Mouse (Mus musculus) kidney, adult 2 months (tissue): ENCODE results near the gene AC109138.7. TPM values are rescaled to one million over a fixed set of nuclear protein-coding genes. Genes with fewer than 3 reads are reported as not detected.

Experiments
- DNase-seq: peaks from one replicate; pipeline ENCODE4 v3.0.0; 2021
- H3K27ac ChIP-seq: fragments of 200-500 bp; 2 replicates; pipeline ENCODE4 v1.5.1; 2012; ENCODE audit warnings: low read depth, low read length, control low read depth, inconsistent platforms; ENCODE audit not compliant: insufficient read depth
- H3K27me3 ChIP-seq: fragments of 200-500 bp; replicated peaks from 2 replicates; pipeline ENCODE4 v1.6.1; 2012; ENCODE audit warnings: mild to moderate bottlenecking, moderate library complexity, low read length, inconsistent platforms; ENCODE audit not compliant: control insufficient read depth, insufficient read depth
- H3K36me3 ChIP-seq: fragments of 200-500 bp; 2 replicates; pipeline ENCODE4 v1.6.1; 2012; ENCODE audit warnings: mild to moderate bottlenecking, moderate library complexity, low read length, inconsistent platforms; ENCODE audit not compliant: control insufficient read depth, insufficient read depth
- H3K4me1 ChIP-seq: fragments of 200-500 bp; 2 replicates; pipeline ENCODE4 v1.6.1; 2011; ENCODE audit warnings: low read length; ENCODE audit not compliant: control insufficient read depth, insufficient read depth
- H3K4me3 ChIP-seq: fragments of 200-500 bp; 2 replicates; pipeline ENCODE4 v1.5.1; 2011; ENCODE audit warnings: mild to moderate bottlenecking, low read depth, low read length, control low read depth; ENCODE audit not compliant: insufficient read depth
- CTCF ChIP-seq: fragments of 200-500 bp; conservative IDR thresholded peaks from 2 replicates; pipeline ENCODE4 v1.5.1; 2011; ENCODE audit warnings: low read depth, mild to moderate bottlenecking, control low read depth, low read length, moderate library complexity, mixed read lengths; ENCODE audit not compliant: insufficient read depth, insufficient read length
- POLR2A ChIP-seq: fragments of 200-500 bp; IDR thresholded peaks from one replicate; pipeline ENCODE4 v1.6.1; 2011; ENCODE audit warnings: low read depth, low read length, control low read depth
- WGBS: fragments of 180-500 bp; shearing (Covaris S2); methylation state at CpG from one replicate; pipeline ENCODE4 v1.1.7; 2018; 5-methylcytosine and 5-hydroxymethylcytosine counted together
- polyA plus RNA-seq: library from polyadenylated mRNA; depleted of rRNA; stranded (reverse); fragments of >200 nt; gene quantifications from 2 replicates; pipeline ENCODE4 v1.2.3, GENCODE M21; 2012; rRNA removed

Gene AC109138.7
- polyA plus RNA-seq, 1 experiment, result 3.4 TPM

DNA sequence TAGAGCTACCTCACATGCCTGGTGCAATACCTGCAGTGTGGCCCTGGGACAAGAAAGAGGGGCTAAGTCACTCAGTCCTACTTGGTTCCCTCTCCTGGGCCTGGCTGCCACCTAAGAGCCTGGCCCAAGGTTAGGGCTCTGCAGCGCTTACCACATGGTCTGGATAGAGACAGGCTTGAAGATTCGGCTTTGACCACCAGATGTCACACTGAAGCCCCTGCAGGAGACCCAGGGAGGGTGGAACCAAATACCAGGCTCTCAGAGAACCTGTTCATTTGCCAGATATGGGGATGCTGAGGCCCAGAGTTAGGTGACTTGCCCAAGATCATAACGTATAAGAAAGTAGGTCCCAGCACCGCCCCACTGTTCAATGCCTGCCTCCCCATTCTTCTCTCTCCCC, 51.8 kb downstream of the AC109138.7 start:
- no peak overlapping the region for H3K4me3 ChIP-seq
- no peaks in the 10 kb centered on the region; the same call in 1 of the 2 replicates for H3K36me3 ChIP-seq
- TF ChIP-seq POLR2A (no peak), CTCF (no peak)
- H3K27me3 ChIP-seq, result no peaks in the 10 kb centered on the region
- H3K27ac ChIP-seq, result no peak overlapping the region
- no peak for DNase-seq
- 79% methylated on average over 4 of the region's 4 CpGs for WGBS
- peaks cover 4% of the 10 kb centered on the region; the same call in 1 of the 2 replicates for H3K4me1 ChIP-seq

DNA sequence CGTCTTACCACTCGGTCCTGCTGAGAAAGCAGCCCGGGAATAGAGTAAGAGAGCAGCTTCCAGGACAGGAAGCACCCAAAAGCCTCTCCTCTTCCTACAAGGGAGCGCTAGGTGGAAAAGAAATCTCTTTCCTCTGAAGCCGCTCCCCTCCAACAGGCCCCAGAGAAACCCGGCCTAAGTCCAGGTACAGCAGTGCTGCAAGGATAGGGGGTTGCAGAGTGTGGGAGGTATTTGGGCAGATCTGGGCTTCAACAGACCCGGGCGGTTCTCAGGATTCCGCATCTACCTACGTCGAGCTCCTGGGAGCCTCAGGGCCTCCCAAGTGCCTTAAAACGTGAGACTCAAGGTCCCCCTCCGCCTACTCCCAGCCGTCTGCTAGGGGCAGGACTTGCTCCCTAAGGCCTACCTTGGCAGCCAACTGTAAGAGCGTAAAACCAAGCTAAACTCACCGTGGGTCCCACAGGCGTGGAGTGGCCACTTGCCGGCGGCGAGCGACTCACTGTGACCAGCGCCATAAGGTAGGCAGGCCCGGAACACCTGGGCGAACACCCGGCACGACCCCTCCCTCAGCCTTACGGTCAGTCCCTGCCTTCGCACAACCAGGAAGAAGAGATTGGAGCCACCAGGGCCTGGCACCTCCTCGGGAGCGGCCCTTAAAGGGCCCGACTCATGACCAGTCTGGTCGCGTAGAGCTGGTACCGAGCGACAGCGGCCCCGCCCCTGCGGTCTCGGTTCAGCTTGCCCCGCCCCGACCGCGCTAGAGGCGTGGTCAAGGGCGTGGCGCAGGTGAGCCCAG, 54.6 kb downstream of the AC109138.7 start, which contains the start of gene Ssh3:
Gene Ssh3, minus strand, starts transcription at position 615 of the 796 bp plus-strand sequence.
- no peak for TF ChIP-seq CTCF
- peak; percentile 34 for TF ChIP-seq POLR2A
- DNase-seq, result peak; percentile 95
- Histone ChIP-seq H3K4me1 (peaks cover 4% of the 10 kb centered on the region; the same call in 1 of the 2 replicates), H3K27ac (peak within 1 kb of the TSS; percentile 29), H3K36me3 (no peaks in the 10 kb centered on the region; the same call in 1 of the 2 replicates), H3K4me3 (peak within 1 kb of the TSS; percentile 68), H3K27me3 (no peaks in the 10 kb centered on the region)
- 6% methylated on average over 46 of the region's 46 CpGs for WGBS

DNA sequence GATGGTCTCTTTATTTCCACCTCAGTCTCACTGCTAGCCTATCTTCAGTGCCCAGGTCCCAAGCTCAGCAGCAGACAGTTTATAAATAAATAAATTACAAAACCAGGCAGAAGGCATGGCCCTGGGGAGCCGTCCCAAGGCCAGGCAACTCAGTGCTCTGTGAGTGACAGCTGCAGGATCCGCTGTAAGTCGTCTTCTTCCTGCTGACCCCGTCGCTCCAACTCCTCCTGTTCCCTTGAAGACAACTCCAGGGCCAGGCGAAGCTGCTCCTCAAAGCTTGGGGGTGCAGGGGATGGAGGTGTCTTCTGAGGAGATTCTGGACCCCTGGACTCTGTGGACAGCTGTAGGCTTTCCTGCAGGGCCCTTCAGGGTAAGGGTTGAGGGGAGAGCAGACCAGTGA, 56.0 kb downstream of the AC109138.7 start:
- no peak overlapping the region for H3K4me3 ChIP-seq
- H3K27ac ChIP-seq, result no peak overlapping the region
- no peaks in the 10 kb centered on the region; the same call in 1 of the 2 replicates for H3K36me3 ChIP-seq
- no peak for DNase-seq
- WGBS, result 86% methylated on average over 6 of the region's 6 CpGs
- TF ChIP-seq CTCF, result no peak
- TF ChIP-seq POLR2A, result no peak
- peaks cover 4% of the 10 kb centered on the region; the same call in 1 of the 2 replicates for H3K4me1 ChIP-seq
- no peaks in the 10 kb centered on the region for H3K27me3 ChIP-seq

DNA sequence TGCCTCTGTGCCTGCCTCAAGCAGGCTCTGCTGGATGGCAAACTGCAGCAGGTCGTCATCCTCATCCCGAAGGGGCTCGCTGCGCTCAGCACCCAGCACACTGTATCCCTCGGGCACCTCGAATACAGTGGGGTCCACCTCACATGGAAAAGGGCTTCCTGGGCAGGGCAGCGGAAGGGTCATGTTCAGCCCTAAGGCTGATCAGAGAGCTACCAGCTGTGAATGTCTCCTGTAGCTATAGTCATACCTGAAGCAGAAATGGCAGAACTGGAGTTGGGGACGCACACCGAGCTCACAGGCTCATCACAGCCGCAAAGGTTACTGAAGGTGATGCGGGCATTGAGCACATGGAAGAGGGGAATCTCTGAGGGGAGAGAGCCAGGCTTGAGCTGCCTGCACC, 56.8 kb downstream of the AC109138.7 start:
- Histone ChIP-seq H3K27ac (no peak overlapping the region), H3K4me1 (peaks cover 4% of the 10 kb centered on the region; the same call in 1 of the 2 replicates), H3K4me3 (no peak overlapping the region), H3K27me3 (no peaks in the 10 kb centered on the region), H3K36me3 (no peaks in the 10 kb centered on the region)
- 94% methylated on average over 11 of the region's 11 CpGs for WGBS
- TF ChIP-seq CTCF (no peak), POLR2A (no peak)
- DNase-seq, result no peak

DNA sequence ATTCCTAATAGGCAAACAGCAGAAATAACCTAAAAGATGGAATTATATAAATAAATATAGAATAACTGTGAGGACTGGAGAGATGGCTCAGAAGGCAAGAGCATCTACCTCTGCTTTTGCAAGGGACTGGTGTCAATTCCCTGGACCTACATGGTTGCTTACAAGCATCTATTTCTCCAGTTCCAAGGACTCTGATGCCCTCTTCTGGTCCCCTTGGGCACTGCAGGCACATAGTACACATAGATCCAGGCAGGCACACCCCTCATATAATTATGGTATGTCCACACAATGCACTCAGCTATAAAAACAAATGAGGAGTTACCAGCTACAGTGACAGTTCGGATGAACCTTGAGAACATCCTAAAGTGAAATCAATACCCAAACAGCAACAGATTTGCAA, 65.3 kb downstream of the AC109138.7 start:
- no peaks in the 10 kb centered on the region for H3K36me3 ChIP-seq
- TF ChIP-seq CTCF (peak; percentile 27; the same call in 1 of the 2 replicates), POLR2A (no peak)
- DNase-seq, result no peak
- no peak overlapping the region for H3K27ac ChIP-seq
- no peaks in the 10 kb centered on the region for H3K27me3 ChIP-seq
- H3K4me1 ChIP-seq, result no peaks in the 10 kb centered on the region
- H3K4me3 ChIP-seq, result no peak overlapping the region
- whole genome bisulfite sequencing, result 100% methylated on average over 1 of the region's 1 CpGs

DNA sequence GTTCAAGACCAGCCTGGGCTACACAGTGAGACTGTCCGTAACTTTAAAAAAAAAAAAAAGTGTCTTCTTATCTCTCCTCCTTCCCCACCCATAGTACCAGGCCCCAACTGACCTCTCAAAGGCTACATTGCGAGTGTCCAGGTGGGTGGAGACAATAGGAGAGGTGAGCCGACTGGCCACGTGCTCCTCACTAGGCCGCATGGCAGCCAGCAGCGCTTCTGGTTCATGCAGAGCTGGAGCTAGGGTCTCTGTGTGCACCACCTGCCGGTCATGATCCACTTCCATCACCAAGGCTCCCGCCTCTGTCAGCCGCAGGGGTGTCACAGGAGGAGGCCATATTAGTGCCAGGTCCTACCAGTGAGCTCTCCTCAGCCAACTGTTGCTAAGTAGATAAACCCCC, 66.3 kb downstream of the AC109138.7 start:
- no peak overlapping the region for H3K4me3 ChIP-seq
- TF ChIP-seq CTCF (no peak), POLR2A (no peak)
- H3K27ac ChIP-seq, result no peak overlapping the region
- no peak for DNase-seq
- WGBS, result 98% methylated on average over 9 of the region's 9 CpGs
- H3K4me1 ChIP-seq, result no peaks in the 10 kb centered on the region
- H3K27me3 ChIP-seq, result no peaks in the 10 kb centered on the region
- H3K36me3 ChIP-seq, result no peaks in the 10 kb centered on the region

Other genes with a start within 250 kb of the AC109138.7 start
- gene Aldh3b2, start 242.0 kb upstream of the AC109138.7 start, polyA plus RNA-seq, result 2.6 and 3.9 TPM in 2 replicates
- 1,670 and 2,218 TPM in 2 replicates for gene Acy3, start 227.8 kb upstream of the AC109138.7 start, polyA plus RNA-seq
- gene Tbx10, start 221.6 kb upstream of the AC109138.7 start, polyA plus RNA-seq, result 0.31 and 0.75 TPM in 2 replicates
- gene Nudt8, start 213.8 kb upstream of the AC109138.7 start, polyA plus RNA-seq, result 19.9 and 20.9 TPM in 2 replicates
- 1.2 and 1.7 TPM in 2 replicates for gene Gm49405, start 213.7 kb upstream of the AC109138.7 start, polyA plus RNA-seq
- gene Doc2g, start 211.0 kb upstream of the AC109138.7 start, polyA plus RNA-seq, result 5.1 and 5.5 TPM in 2 replicates
- gene Ndufv1, start 201.6 kb upstream of the AC109138.7 start, polyA plus RNA-seq, result 471 and 532 TPM in 2 replicates
- gene Gstp1, start 176.4 kb upstream of the AC109138.7 start, polyA plus RNA-seq, result 686 and 745 TPM in 2 replicates
- 11.5 and 36.0 TPM in 2 replicates for gene Gstp2, start 168.3 kb upstream of the AC109138.7 start, polyA plus RNA-seq
- gene Gstp3, start 154.8 kb upstream of the AC109138.7 start, polyA plus RNA-seq, result 0.72 and 2.3 TPM in 2 replicates
- 0.66 and 0.92 TPM in 2 replicates for gene Cabp2, start 132.8 kb upstream of the AC109138.7 start, polyA plus RNA-seq
- 134 and 138 TPM in 2 replicates for gene Cdk2ap2, start 117.2 kb upstream of the AC109138.7 start, polyA plus RNA-seq
- gene Pitpnm1, start 114.4 kb upstream of the AC109138.7 start, polyA plus RNA-seq, result 41.6 and 46.3 TPM in 2 replicates
- 80.5 and 96.2 TPM in 2 replicates for gene Aip, start 88.5 kb upstream of the AC109138.7 start, polyA plus RNA-seq
- gene Gpr152, start 74.6 kb upstream of the AC109138.7 start, polyA plus RNA-seq, result 0.03 and 0.05 TPM in 2 replicates
- gene Cabp4, start 70.3 kb upstream of the AC109138.7 start, polyA plus RNA-seq, result 0.12 and 0.20 TPM in 2 replicates
- gene Coro1b, start 65.7 kb upstream of the AC109138.7 start, polyA plus RNA-seq, result 176 and 181 TPM in 2 replicates
- gene Ptprcap, start 60.8 kb upstream of the AC109138.7 start, polyA plus RNA-seq, result 4.7 and 20.0 TPM in 2 replicates
- gene Rps6kb2, start 51.0 kb upstream of the AC109138.7 start, polyA plus RNA-seq, result 41.0 and 41.8 TPM in 2 replicates
- 3.8 and 4.0 TPM in 2 replicates for gene Carns1, start 38.9 kb upstream of the AC109138.7 start, polyA plus RNA-seq
- 2.3 and 9.1 TPM in 2 replicates for gene Tbc1d10c, start 23.1 kb upstream of the AC109138.7 start, polyA plus RNA-seq
- gene Ppp1ca, start 22.3 kb upstream of the AC109138.7 start, polyA plus RNA-seq, result 484 and 509 TPM in 2 replicates
- gene Rad9a, start 12.7 kb upstream of the AC109138.7 start, polyA plus RNA-seq, result 18.4 and 19.2 TPM in 2 replicates
- 13.6 TPM in 2 replicates for gene Clcf1, start 119 bp upstream of the AC109138.7 start, polyA plus RNA-seq
- gene Pold4, start 17.5 kb downstream of the AC109138.7 start, polyA plus RNA-seq, result 96.1 and 99.8 TPM in 2 replicates
- gene Ssh3, start 54.8 kb downstream of the AC109138.7 start, polyA plus RNA-seq, result 39.0 and 61.4 TPM in 2 replicates
- gene Ankrd13d, start 68.8 kb downstream of the AC109138.7 start, polyA plus RNA-seq, result 4.2 and 5.1 TPM in 2 replicates
- 56.7 and 60.3 TPM in 2 replicates for gene Grk2, start 91.9 kb downstream of the AC109138.7 start, polyA plus RNA-seq
- gene Kdm2a, start 183.9 kb downstream of the AC109138.7 start, polyA plus RNA-seq, result 74.3 and 89.5 TPM in 2 replicates
- gene Rhod, start 225.1 kb downstream of the AC109138.7 start, polyA plus RNA-seq, result 35.1 and 35.6 TPM in 2 replicates